Mouse (Mus musculus) thymus, postnatal 10 days (tissue): ENCODE measurements at regions not wholly inside any gene's neighbourhood (a gene's known extent, or its start where the extent isn't known, plus 50 kb on each side); places are given as distances from the start of the nearest gene placed in this dataset.
"Not testable (repeated sequence)": the region's sequence is repeated elsewhere in the genome, so short reads cannot be mapped to it uniquely, and the experiment has no call there.

Experiments
- DNase-seq, 2 experiments: peaks; one replicate each; pipeline ENCODE4 v3.0.0; 2021; ENCODE audit warnings: low spot score in 2 of 2

DNA sequence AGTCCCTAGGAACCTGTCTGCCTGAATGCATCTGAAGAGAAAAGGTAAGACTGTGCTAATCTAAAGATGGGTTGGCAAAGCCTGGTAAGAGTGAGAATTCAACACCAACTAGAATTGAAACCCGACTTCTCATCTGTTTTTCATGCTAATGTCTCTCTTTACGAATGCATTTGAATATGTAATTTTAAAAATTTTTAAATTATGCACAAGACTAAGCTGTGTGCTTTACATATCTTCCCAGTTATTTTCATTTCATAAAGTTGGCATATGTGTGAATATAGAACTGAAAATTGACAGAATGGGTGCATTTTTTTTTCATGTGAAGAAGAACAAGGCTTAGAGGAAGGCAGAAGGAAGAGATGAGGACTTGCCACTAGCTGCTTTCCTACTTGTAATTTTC, 267.2 kb upstream of the Ube2e3 start:
- DNase-seq, result no peak

DNA sequence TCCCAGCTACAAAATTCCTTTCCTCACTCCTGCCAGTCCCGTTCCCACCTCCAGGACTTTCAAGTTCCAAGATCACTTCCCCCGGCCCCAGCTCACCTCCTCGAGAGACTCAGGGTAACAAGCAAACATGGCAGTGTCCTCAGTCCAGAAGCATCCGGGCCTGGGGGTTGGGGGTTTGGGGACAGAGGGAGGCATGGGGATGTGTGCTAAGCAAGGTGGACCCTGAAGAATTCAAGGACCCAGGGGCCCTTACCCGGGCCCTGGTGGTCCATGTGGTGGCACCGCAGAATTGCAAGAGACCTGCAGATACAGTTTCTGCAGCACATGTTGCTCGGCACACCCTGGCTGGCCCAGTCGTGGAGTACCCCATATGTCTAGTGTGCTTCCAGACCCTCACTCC, 269.9 kb upstream of the Ube2e3 start:
- no peak for DNase-seq

DNA sequence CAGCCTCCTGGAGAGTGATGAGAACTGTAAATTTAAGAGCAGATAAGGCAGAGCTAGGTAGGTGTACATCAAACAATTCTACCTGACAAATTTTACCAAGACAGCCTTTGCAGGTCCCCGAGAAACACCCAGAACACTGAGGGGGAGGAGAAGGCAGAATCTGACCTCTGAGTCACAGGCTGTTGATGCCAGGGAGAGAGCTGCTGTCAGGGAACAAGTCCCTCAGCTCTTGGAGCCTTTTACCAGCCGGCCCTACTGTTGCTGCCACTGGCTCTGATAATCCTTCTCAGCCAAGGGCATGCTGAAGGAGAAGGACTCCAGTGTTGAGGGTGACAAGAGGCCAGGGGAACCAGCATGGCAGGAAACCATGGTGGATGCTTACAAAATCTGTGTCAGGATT, 271.7 kb upstream of the Ube2e3 start:
- DNase-seq, result no peak

DNA sequence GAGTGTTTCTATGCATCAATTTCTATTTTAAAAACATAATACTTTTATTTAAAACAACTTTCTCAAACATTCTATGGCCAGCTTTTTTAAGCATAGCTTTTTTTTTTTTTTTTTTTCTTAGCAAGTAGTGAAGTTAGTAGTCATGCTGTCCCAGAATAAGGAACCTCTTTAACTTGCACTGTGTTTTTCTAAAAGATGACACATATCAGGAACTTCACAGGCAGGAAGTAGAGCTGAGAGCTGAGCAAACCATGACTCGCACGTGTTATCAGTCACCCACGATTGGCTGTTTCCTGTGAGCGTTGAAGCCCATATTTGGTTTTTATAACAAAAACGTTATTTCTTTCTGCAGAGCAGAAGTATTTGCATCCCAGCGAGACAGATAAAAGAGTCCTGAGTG, 287.9 kb upstream of the Ube2e3 start:
- DNase-seq, result no peak

DNA sequence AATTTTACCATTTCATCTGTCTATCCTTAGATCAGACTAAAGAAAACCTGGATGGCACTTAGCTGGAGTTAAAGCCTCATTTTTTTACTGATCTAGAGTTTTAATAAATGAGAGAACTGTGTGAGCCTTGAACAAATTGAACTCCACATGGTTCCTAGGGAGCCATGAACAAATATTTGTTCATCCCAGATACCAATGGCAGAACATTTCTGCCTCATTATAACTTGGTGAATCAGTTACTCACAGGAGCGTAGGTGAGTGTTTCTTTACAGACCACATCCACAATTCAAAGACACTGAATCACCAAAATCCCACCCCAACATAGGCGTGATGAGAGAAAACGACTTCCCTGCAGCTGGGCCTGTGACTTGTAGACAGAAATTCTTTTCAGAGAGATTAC, 295.4 kb upstream of the Ube2e3 start:
- DNase-seq, result no peak

DNA sequence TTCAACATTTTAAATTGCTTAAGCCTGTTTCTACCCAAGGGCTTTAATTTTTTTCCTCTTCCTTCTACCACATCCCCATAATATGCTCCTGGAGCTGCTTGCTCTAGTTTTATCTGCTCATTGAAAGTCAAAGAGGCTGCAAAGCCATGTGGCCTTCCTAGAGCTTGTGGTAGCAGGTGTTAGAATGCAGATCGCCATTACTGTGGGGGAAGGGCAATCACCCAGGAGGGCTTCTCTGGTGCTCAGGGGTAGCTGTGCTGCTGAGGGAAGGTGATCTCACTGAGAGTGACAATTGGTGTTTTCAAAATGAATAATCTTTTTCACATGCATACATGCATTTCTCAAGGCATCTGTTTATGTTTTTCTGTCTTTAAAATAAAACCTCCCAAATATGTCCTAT, 309.8 kb upstream of the Ube2e3 start:
- DNase-seq, result no peak

DNA sequence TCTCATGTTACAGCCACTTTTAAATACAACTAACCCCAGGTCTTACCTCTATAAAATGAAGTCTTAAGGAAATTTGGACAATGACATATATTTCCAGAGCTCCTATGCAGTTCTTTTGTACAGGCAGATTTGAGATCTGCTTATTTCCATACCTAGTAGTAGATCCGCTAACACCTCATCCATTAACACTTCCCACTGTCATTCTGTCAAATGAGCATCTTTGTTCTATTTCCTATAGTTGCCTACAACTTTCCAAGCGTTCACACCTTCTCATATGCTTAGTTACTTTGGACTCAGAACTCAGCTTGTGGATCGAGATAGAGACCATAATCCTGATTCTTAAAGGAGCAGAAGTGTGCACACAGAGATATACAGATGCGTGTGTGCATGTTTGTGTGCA, 316.8 kb upstream of the Ube2e3 start:
- no peak for DNase-seq

DNA sequence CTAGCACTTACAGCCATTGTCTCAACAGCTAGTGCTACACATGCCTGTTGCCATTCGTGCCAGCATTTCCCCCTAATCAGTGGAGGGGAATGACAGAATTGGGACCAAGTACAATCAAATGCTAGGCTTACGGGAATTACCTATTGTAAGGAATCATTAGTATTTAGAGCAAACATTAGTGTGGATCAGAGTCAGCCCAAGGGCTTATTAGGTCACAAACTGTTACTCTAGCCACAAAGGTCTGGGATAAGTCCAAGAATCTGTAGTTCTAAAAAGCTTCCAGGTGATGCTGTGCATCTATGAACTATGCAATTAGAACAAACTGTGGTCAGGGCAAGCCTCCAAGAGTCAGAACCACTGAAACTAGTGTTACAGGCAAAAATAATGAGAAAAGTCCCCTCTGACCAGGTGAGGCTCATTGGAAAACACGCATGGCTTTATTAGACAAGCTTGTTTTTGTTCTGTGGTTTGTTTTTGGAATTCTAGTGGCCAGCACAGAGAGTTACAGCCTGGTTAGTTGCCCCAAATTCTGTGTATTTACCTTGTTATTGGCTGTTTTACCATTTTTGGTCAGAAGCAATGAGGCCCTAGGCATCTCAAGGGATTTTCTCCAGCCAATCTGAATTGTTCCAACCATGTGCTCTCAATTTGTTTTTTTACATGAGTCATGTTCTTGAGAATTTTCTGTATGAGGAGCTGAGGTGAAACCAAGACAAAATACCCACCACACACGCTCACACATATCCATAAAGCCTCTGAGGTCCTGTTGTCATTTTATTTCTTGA, 319.0 kb upstream of the Ube2e3 start:
- no peak for DNase-seq

DNA sequence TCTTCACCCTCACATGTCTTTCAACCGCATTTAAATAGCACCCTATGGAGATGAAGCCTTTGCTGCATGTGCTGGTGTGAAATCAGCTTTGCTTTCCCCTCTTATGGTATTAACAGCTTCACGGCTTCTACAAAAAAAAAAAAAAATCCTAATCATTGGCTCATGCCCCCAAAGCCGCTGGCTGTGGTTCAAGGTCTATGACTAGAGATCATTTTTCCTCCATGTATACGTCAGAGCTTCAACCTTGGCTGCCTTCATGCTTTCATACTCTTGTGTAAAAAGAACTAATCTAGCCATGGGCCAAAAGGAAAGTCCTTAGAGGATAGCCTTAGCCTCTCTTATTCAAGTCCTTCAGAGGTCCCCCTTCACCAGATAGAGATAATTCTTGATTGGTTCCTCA, 320.6 kb upstream of the Ube2e3 start:
- DNase-seq, result no peak

DNA sequence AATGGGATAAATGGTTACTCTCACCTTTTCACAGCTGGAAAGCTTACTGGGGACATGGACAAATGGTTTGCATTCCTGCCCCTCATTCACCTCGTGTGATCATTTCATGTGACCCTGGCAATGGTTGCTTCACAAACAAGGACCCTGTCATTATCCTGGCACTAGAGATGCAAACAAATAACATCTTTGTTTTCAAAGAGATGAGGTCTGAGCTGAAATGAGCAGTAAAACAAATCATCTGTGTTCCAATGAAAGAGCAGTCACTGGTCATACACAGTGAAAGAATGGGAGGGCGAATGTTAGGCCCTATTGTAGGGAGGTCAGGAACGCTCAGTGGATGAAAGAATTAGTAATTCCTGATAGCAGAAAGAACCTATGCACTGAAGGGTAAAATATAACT, 327.5 kb upstream of the Ube2e3 start:
- no peak for DNase-seq

DNA sequence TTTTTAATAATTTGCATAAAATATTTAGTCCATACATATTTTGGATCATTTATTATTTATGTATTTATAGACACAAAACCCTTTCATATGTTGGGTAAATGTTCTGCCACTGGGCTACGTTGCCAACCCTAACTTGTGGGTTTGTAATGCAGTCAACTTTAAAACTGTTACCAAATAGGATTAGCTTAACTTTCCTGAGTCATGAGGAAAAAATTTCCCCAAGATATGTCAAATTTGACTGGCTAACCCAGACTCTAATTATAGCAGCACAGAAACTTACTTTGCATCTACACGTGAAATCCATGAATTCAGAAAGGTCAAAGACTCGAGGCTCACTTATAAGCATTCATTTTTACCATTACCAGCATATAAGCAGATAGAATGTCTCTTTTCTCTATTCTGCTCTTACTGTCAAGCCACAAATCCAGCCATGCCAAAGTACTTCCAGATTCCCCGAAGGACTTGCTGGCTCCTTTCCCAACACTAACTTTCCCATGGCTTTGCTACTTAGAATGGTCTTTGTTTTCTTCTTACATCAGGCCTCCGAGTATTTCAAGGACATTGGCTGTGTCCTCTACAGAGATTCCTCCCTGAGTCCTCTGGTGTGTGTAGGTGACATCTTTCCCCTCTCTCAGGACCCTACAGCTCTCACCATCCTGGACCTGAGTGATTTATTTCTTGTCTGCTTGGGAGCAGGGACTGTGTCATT, 328.2 kb upstream of the Ube2e3 start:
- no peak for DNase-seq

DNA sequence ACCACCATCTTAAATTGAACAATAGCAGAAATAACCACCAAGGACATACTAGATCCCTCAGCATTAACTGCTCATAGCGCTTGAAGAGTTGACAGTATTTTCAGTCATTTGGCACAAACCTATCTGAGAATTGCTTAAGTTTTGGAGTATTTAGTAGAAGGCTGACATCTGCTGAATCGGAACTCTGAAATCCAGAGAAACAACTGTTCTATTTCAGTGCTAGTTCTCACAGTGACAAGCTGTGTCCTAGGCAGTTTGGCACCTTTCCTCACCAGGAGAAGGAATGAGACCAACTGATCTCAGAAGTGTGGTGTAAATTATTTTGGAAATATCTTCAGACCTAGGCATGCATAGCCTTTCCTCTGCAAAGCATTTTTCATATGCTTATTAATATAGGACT, 330.4 kb upstream of the Ube2e3 start:
- DNase-seq, result no peak

DNA sequence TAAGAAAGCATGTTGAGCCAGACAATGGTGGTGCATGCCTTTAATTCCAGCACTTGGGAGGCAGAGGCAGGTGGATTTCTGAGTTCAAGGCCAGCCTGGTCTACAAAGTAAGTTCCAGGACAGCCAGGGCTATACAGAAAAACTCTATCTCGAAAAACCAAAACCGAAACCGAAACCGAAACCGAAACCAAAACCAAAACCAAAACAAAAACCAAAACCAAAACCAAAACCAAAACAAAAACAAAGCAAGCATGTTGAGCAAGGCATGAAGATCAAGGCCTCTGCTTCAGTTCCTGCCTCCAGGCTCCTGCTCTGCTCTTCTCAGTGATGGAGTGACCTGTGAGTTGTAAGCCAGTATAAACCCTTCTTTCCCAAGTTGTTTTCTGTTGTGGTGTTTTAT, 334.0 kb upstream of the Ube2e3 start:
- not testable (repeated sequence) for DNase-seq

DNA sequence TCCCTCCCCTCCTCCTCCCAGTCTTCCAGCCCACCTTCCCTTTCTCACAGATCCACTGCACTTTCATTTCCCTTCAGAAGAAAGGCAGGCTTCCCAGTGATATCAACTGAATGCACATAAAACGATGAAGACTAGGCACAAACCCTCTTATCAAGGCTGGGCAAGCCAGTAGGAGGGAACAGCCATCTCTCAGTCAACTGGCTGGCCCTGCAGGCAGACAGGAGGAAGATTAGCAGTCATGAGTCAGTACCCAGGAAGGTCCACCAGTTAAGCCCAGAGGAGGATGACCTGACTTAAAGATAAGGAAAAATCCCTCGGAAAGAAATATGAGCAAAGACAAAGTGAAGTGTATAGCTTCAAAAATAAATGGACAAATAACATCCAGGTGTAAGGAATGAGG, 337.4 kb upstream of the Ube2e3 start:
- no peak for DNase-seq

DNA sequence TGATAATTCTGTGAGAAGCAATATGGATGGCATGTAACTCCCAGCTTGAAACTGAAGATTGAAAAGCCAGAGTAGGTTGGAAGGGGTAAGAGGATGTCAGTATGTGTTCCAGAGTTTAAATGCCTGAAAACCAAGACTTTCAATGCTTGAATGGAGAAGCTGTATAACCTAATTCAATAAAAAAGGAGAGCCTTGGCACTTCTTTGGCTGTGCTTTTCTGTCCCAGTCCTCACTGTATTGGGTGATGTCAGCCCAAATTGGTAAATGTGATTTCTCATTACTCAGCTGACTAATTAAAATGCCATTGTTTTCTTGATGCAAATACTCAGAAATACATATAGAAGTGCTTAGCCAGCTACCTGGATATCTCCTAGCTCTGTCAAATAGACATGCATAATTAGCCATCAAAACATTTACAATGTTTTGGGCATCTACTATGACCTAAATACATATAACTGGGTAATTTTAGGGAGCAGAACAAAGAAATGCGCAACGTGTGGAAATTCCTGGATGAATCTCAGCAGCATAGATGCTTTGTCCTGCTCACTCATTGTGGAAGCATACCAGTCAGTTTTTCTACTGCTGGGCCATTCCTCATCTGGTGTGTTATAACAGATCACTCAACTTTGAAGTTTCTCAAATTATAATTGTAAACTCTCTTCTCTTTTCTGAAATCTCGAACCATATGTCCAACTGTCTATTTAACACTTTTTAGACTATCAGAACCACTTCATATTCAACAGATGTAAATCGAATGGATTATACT, 347.5 kb upstream of the Ube2e3 start:
- DNase-seq, result no peak

DNA sequence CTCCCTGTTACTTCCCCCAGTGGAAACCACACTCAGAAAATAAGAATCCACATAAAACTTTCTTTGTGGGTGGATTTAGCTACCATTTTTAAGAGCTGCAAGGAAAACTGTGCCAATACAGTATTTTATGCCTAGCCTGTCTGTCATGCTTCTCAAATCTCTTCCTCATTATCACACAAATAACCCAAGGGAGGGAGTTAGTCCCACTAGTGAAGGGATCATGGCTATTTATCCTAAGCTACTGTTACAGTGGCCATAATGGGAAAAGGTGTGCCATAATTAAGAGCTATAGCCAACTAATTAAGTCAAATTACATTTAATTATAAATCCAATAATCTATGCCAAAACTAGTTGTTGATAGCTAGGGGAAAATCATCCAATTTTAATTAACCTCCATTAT, 374.8 kb upstream of the Ube2e3 start:
- no peak for DNase-seq

DNA sequence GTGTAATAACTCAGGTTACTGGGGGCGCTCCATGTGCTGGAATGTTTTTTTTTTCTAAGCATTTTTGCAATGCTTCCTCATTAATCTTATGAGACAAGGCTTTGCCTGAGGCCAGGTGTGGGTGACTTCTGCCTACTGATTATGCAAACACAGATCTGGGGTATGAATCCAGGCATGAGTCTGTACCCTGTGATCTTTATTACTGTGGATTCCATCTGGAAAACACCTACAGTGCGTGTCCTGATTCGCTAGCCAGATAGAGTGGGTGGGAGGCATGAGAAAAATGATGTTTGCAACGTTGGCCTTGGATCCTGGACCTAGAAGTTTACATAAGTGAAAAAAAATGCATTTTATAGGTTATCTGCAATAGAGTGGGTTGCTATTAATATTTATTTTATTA, 387.9 kb upstream of the Ube2e3 start:
- DNase-seq, result no peak

DNA sequence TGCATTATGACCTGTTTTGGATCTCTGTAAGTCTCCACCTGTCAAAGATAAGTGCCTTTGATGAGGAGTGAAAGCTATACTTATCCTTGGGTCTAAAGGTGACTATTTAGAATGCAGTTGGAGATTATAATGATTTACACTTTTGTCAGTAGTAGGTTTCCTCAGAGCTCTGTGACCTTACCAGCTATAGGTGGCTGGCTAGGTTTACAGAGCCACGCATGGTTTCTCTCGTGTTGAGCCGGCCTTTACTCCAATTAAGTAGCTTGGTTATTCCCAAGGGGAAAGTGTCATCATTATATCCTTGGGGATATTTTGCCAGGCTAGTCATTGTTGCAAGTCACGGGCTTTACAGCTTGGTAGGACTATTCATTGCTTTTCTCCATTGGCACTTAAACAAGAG, 408.5 kb upstream of the Ube2e3 start:
- no peak for DNase-seq

DNA sequence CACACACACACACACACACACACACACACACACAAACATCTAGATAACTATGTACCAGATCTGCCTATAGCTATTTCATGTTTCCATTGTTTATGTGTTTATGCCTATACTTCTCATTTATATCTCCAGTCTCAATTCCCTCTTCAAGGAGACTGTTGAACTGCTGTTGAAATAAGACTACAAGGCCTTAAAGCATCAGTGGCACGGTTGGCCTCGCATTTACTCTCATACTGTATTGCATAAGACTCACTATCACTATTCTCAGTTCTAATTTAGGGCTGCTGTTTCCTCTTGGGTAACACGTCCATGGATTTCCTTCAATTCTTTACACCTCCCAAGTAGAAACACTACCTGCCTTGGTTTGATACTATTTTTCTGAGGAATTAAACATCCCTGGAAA, 414.5 kb upstream of the Ube2e3 start:
- DNase-seq, result no peak

DNA sequence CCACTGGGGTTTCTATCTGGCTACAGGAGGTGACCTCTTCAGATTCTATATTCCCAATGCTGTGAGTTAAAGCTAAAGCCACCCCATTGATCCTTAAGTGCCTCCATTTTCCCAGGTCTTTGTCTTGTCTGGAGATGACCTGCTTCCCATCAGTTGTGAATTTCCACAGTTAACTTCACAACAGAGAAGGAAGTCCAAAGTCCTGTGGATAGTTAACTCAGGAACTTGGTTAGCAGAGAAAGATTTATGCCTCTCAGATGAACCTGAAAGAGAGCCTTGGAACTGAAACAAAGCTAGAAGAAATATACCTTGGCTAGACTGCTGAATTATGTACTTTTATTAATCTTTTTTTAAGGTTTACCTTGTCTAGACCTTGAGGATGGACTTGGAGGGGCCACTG, 431.1 kb upstream of the Ube2e3 start:
- no peak for DNase-seq

DNA sequence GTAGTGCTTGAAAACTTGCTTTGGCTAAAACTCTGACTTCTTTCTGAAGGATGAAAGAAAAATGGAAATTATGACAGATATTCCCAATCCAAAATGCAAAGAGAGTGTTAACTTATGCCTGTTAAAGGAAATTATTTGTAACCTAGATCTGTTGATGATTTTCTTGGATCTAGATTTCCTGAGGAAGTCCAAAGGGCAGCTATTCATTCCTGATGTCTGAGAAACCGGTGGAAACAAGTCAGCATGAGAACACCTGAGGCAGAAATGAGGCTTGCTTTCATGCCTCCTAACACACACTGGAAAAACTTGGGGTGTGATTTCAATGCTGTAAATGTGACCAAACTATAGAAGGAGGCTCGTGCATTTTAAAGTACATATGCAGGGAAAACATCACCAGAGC, 432.9 kb upstream of the Ube2e3 start:
- no peak for DNase-seq

DNA sequence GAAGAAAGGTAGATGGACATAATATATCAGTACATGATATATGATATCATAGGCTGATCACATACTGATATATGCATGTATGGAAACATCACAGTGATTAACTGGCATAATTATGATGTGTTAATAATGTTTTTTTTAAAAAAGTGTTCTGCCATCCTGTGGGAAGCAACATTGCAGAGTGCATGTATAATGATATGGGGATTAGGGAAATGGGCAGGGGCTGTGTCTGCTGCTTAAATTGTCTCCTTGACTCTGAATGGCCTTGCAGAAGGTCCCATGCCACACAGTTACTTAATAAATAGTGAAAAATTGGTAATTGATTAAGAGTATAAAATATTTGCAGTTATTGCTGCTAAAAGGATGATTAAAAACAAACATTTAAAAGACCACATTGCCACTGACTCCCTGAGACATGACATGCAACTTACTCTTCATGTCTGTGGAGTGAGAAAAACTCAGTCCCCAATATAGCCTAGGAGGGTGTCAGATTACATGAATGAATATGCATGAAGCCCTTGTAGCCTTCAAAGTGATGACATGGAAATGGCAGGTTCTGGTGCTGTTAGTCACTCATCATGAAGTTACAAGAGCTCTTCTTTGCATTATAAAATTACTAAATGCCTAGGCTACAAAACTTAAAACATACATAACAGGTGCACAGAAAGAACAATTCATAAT, 440.1 kb upstream of the Ube2e3 start:
- no peak for DNase-seq
